Mouse (Mus musculus) hindbrain, embryonic 15.5 days (tissue): Measurements from ENCODE around the gene Arhgap25. TPM values are rescaled to one million over a fixed set of nuclear protein-coding genes. Genes with fewer than 3 reads are reported as not detected.
"Not testable (repeated sequence)": the region's sequence is repeated elsewhere in the genome, so short reads cannot be mapped to it uniquely, and the experiment has no call there.

ENCODE experiments used
- ATAC-seq: fragments of 200-750 bp; cut with Nextera tagmentation; 2 replicates; pipeline ENCODE4 v1.8.0; 2017; ENCODE audit warnings: low read depth, moderate number of reproducible peaks, moderate TSS enrichment; ENCODE audit not compliant: low FRiP score
- H3K27ac ChIP-seq: fragments of 300-500 bp; sonication (generic); replicated peaks from 2 replicates; pipeline ENCODE4 v1.5.1; 2015; ENCODE audit warnings: mild to moderate bottlenecking, inconsistent platforms
- H3K27me3 ChIP-seq: fragments of 300-500 bp; sonication (generic); 2 replicates; pipeline ENCODE4 v1.6.1; 2015; ENCODE audit warnings: control low read depth, inconsistent platforms
- H3K36me3 ChIP-seq: fragments of 300-500 bp; sonication (generic); 2 replicates; pipeline ENCODE4 v1.6.1; 2015; ENCODE audit warnings: control low read depth, inconsistent platforms
- H3K4me1 ChIP-seq: fragments of 300-500 bp; sonication (generic); replicated peaks from 2 replicates; pipeline ENCODE4 v1.6.1; 2015; ENCODE audit warnings: control low read depth, inconsistent platforms
- H3K4me2 ChIP-seq: fragments of 300-500 bp; sonication (generic); 2 replicates; pipeline ENCODE4 v1.6.1; 2015; ENCODE audit warnings: moderate library complexity, mild to moderate bottlenecking, inconsistent platforms
- H3K4me3 ChIP-seq: fragments of 300-500 bp; sonication (generic); 2 replicates; pipeline ENCODE4 v1.5.1; 2015; ENCODE audit warnings: mild to moderate bottlenecking, inconsistent platforms
- H3K9ac ChIP-seq: fragments of 300-500 bp; sonication (generic); 2 replicates; pipeline ENCODE4 v1.6.1; 2015; ENCODE audit warnings: inconsistent platforms
- H3K9me3 ChIP-seq: fragments of 300-500 bp; sonication (generic); 2 replicates; pipeline ENCODE4 v1.6.1; 2016; ENCODE audit warnings: control low read depth, inconsistent platforms
- WGBS: fragments of 180-500 bp; shearing (Covaris S2); methylation state at CpG from one replicate; pipeline ENCODE4 v1.1.7; 2015; 5-methylcytosine and 5-hydroxymethylcytosine counted together
- polyA plus RNA-seq: library from polyadenylated mRNA; unstranded; fragments of >200 nt; fragmentation: Nextera tagmentation; extraction: Ambion mirVana; gene quantifications from 2 replicates; pipeline ENCODE4 v1.2.1, GENCODE M21; 2015

Arhgap25 gene
- polyA plus RNA-seq, 1 experiment from 2014 or later, result 2.2 TPM

DNA sequence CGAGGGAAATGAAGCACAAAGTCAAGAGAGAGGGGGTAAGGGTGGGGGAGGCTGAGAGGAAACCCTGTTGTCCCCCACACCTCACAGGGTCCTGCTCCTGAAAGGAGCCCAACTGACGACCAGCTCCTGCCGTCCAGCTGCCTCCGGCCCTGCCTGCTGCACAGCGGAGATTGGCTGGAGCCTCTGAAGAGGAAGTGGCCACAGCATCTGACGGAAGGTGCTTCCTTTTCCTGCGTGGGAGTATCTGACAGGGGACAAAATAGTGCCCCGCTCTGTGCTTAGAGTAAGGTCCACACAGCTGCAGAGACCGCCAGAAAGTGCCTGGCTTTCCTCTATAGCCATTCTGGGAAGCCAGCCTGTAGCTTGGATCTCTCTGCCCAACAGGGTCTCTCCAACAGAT is 36.9 kb downstream of the Arhgap25 start:
- no peak overlapping the region for H3K27ac ChIP-seq
- no peaks in the 10 kb centered on the region for H3K36me3 ChIP-seq
- ATAC-seq, result no peak
- H3K4me2 ChIP-seq, result no peak overlapping the region
- H3K4me3 ChIP-seq, result 0 out of 2 replicates have a peak overlapping the region, but pooled peaks have one; percentile 1
- H3K9ac ChIP-seq, result no peak overlapping the region
- H3K27me3 ChIP-seq, result no peaks in the 10 kb centered on the region
- no peaks in the 10 kb centered on the region for H3K9me3 ChIP-seq
- WGBS, result 83% methylated on average over 9 of the region's 9 CpGs
- no peaks in the 10 kb centered on the region for H3K4me1 ChIP-seq

DNA sequence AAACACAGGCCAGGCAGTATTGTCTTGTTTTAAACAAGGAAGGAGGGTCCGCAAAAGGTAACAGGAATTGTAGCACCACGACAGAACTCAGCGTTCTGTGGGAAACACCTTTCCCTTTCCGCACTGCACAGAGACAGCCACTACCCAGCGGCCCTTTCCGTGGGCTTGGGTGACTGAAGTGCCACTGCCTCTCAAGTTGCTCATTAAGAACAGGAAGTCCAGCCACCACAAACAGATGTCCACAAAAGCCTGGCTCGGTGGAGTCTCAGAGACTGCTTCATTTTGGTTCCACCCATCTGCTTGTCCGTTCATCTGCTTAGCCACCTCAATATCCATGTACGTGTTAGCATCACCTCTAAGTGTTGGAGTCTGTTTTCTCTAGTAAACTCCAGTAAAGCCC is 38.7 kb downstream of the Arhgap25 start:
- Histone ChIP-seq H3K4me1 (no peaks in the 10 kb centered on the region), H3K27me3 (no peaks in the 10 kb centered on the region), H3K36me3 (no peaks in the 10 kb centered on the region), H3K9ac (no peak overlapping the region), H3K4me3 (no peak overlapping the region), H3K27ac (no peak overlapping the region), H3K9me3 (no peaks in the 10 kb centered on the region), H3K4me2 (no peak overlapping the region)
- WGBS, result 89% methylated on average over 9 of the region's 9 CpGs
- no peak for ATAC-seq

DNA sequence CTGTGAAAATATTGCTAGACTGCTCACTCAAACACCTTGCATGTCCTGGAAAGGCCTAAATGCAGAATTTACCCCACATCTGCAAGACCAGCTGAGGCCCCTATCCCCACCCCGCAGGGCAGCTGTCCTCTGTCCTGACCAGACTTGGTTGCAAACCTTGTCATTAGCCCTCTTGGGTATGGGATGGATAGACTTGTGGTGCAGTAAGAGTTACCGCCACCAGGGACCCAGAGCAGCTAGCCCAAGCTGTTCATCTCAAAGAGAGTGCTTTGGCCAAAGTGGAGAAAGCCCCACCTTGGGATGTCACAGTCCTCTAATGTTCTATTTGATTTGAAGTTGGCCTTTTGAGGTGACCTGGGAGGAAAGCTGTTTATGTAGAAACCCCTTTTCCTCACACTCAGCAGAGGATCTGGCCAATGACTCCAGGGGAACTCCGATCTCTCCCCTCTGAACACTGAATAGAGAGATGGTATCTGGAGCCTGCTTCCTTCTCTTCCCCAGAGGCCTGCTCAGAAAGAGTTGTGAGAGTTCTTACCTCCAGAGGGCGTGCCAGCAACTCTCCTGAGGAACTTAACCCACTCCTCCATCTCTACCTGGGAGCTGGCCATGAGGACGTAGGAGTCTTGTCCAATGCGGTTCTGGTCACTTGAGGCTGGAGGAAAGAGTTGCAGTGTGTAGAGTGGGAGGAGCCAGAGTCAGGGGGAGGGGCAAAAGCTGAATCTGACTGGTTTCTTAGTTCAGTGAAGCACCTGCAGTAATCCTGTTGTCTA is 45.2 kb downstream of the Arhgap25 start:
- WGBS, result 77% methylated on average over 6 of the region's 6 CpGs
- Histone ChIP-seq H3K27ac (no peak overlapping the region), H3K4me2 (no peak overlapping the region), H3K27me3 (no peaks in the 10 kb centered on the region), H3K4me1 (0 out of 2 replicates have a peak, but pooled peaks cover 2% of the 10 kb centered on the region), H3K36me3 (no peaks in the 10 kb centered on the region), H3K4me3 (no peak overlapping the region), H3K9me3 (no peaks in the 10 kb centered on the region), H3K9ac (no peak overlapping the region)
- no peak for ATAC-seq

DNA sequence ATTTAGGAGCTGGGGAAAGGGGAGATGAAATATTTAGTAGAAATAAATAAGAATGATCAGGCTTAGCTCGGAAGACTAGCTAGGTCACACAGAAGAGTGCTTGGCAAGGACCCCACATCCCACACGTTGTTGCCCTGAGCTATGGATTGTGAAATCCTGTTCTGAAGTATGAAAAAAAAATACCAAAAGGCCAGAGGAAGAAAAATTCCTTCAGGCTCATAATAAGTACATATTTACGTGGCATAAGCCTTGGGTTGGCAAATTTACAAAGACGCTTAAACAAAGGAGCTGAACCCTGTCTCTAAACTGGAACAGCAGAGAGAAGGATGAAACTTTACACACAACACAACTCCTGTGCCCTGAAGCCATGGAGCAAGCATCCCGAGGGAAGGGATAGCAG is 48.3 kb downstream of the Arhgap25 start:
- 75% methylated on average over 5 of the region's 5 CpGs for WGBS
- Histone ChIP-seq H3K27me3 (no peaks in the 10 kb centered on the region), H3K9ac (no peak overlapping the region), H3K4me1 (0 out of 2 replicates have a peak, but pooled peaks cover 2% of the 10 kb centered on the region), H3K27ac (no peak overlapping the region), H3K4me3 (no peak overlapping the region), H3K9me3 (no peaks in the 10 kb centered on the region), H3K4me2 (no peak overlapping the region), H3K36me3 (no peaks in the 10 kb centered on the region)
- no peak for ATAC-seq

DNA sequence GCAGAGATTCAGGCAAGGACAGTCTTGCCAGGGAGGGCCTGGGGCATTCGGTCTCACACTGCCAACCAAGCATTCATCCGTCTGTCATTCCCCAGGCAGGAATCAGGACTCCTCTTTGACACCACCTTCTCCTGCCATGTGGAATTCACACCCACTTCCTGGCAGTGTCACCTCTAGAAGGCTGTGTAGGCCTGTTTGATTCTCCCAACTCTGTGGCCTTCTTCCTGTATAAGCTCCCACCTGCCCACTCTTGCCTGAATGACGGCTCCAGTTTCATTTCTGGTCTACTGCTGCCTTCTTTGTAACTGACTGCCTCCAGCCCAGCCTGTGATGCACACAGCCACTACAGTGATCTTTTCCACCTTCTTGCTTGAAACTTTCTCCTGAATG is 49.2 kb downstream of the Arhgap25 start:
- H3K4me2 ChIP-seq, result no peak overlapping the region
- H3K27me3 ChIP-seq, result no peaks in the 10 kb centered on the region
- H3K4me1 ChIP-seq, result 0 out of 2 replicates have a peak, but pooled peaks cover 2% of the 10 kb centered on the region
- H3K36me3 ChIP-seq, result no peaks in the 10 kb centered on the region
- H3K27ac ChIP-seq, result no peak overlapping the region
- H3K4me3 ChIP-seq, result no peak overlapping the region
- no peak overlapping the region for H3K9ac ChIP-seq
- WGBS, result 53% methylated on average over 3 of the region's 3 CpGs
- no peaks in the 10 kb centered on the region for H3K9me3 ChIP-seq
- ATAC-seq, result no peak

DNA sequence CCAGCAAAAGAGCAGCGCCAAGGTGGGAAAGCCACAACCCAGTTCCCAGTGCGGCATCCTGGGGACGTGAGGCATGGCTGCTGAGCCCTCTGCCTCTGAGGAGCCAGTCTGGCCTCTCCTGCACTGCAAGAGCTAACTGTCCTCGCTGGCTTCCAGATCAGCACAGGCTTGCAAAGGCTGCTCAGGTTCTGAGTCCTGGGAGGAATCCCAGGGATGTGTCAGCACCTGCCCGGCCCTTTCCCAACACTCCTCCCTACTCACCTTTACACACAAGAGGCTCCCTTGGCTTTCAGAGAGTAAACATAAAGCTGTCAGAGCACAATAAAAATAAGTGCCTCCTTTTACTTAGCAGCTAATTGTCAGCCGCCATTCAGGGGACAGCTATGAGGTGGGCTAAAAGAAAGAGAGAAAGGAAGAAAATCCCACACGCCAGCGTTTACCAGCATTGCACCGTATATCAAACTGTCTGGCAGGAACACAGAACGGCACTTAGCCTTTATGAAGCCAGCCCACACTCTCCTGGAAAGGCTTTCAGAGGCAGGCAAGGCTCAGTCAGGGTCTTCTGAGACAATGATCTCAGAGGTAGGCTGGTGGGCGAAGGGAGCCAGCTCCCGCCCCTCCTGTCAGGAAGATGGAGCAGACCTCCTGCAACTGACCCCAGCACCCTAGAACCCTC is 49.7 kb downstream of the Arhgap25 start:
- WGBS, result 52% methylated on average over 12 of the region's 12 CpGs
- Histone ChIP-seq H3K9me3 (no peaks in the 10 kb centered on the region), H3K4me1 (0 out of 2 replicates have a peak, but pooled peaks cover 2% of the 10 kb centered on the region), H3K27me3 (no peaks in the 10 kb centered on the region), H3K4me3 (no peak overlapping the region), H3K36me3 (no peaks in the 10 kb centered on the region), H3K4me2 (no peak overlapping the region), H3K9ac (no peak overlapping the region), H3K27ac (no peak overlapping the region)
- no peak for ATAC-seq

DNA sequence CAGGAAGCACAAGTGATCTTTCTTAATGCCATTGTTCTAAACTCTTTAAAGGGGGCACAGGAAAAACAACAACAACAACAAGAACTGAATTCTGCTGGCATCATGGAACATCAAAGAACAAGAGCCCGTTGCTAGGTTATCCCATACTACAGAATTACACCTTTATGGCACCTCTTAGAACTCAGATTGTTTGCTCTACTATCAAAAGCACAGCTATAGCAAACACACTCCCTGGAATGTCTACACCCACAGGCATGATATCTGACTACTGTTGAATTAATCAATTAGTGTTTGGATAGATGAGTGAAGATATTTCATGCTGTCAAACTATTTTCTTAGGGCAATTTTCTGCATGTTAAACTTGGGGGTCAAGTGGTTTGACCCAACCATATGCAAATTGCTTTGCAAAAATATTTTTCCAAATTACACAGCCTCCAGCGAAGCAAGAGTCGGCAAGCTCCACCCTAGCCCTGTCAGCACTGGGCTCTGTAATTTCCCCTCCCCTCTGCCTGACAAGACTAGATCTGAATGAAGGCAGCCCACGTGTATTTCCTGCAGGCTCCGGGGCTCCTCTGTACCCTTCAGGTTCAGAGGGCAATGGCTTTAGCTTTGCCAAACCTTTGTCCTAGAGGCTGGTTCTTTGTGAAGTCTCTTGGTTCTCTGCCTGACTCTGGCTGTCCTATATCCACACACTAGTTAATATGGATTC is 53.6 kb downstream of the Arhgap25 start:
- WGBS, result 59% methylated on average over 5 of the region's 5 CpGs
- no peak for ATAC-seq
- Histone ChIP-seq H3K36me3 (no peaks in the 10 kb centered on the region), H3K27ac (no peak overlapping the region), H3K27me3 (no peaks in the 10 kb centered on the region), H3K4me2 (no peak overlapping the region), H3K4me3 (no peak overlapping the region), H3K4me1 (0 out of 2 replicates have a peak, but pooled peaks cover 2% of the 10 kb centered on the region), H3K9me3 (no peaks in the 10 kb centered on the region), H3K9ac (no peak overlapping the region)

DNA sequence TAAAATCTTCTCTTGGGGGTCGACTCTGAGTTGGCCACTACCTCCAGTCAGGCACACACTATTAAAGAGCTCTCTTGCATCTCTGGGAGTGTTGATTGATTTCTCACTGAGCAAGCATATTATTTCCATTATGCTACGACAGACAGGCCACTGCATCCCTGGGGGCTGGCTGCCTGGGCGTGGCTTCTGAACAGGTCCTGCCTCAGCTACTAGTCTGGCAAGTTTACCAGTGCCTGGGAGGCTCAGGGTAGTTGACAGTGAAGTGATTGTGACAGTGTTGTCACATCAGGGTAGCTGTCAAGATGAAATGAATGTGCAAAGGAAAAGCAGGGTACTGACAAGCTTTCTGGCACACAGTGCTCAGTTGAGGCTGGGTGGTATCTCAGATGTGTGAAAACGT is 54.2 kb downstream of the Arhgap25 start:
- WGBS, result 43% methylated on average over 4 of the region's 4 CpGs
- H3K4me3 ChIP-seq, result no peak overlapping the region
- H3K9me3 ChIP-seq, result no peaks in the 10 kb centered on the region
- H3K27me3 ChIP-seq, result no peaks in the 10 kb centered on the region
- H3K9ac ChIP-seq, result no peak overlapping the region
- no peak overlapping the region for H3K27ac ChIP-seq
- no peaks in the 10 kb centered on the region for H3K36me3 ChIP-seq
- H3K4me2 ChIP-seq, result no peak overlapping the region
- ATAC-seq, result no peak
- 0 out of 2 replicates have a peak, but pooled peaks cover 2% of the 10 kb centered on the region for H3K4me1 ChIP-seq

DNA sequence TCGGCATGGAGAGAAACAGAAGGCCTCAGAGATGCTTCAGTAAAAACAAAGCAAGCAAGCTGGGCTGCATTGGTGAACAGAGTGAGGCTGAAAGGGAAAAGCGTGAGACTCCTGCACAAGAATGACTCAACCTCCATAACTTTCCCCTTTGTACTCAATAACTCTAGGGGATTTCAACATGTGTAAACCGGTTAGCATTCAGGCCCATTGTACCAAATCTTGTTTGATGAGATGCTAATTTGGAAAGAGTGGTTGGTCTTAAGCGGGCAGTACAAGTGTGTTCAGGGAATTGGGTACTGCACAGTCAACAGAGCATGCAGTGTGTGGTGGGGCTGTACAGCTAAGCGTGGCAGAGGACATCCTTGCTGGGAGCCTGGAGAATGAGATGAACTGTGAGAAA is 57.8 kb downstream of the Arhgap25 start:
- Histone ChIP-seq H3K4me2 (no peak overlapping the region), H3K27ac (no peak overlapping the region), H3K9ac (no peak overlapping the region), H3K4me3 (no peak overlapping the region), H3K27me3 (no peaks in the 10 kb centered on the region), H3K9me3 (no peaks in the 10 kb centered on the region), H3K36me3 (no peaks in the 10 kb centered on the region), H3K4me1 (no peaks in the 10 kb centered on the region)
- ATAC-seq, result no peak
- 82% methylated on average over 5 of the region's 5 CpGs for WGBS

DNA sequence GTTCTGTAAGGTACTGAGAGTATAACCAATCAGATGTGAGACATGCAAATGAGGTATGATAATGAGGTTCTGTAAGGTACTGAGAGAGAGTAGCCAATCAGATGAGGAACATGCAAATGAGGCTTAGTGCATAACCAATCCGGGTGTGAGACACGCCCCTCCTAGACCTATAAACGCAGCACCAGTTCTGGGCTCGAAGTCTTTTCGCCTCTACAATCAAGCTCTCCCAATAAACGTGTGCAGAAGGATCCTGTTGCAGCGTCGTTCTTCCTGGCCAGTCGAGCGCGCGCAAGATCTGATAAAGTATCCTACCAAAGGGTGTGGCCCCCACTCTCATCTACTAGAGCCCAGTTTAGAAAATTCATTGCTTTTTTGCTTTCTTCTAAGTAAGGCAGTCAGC is 63.0 kb downstream of the Arhgap25 start:
- not testable (repeated sequence) for H3K9ac ChIP-seq, H3K36me3 ChIP-seq, H3K27me3 ChIP-seq, ATAC-seq, H3K4me1 ChIP-seq, H3K9me3 ChIP-seq, H3K27ac ChIP-seq, H3K4me2 ChIP-seq, H3K4me3 ChIP-seq
- 93% methylated on average over 12 of the region's 12 CpGs for WGBS

DNA sequence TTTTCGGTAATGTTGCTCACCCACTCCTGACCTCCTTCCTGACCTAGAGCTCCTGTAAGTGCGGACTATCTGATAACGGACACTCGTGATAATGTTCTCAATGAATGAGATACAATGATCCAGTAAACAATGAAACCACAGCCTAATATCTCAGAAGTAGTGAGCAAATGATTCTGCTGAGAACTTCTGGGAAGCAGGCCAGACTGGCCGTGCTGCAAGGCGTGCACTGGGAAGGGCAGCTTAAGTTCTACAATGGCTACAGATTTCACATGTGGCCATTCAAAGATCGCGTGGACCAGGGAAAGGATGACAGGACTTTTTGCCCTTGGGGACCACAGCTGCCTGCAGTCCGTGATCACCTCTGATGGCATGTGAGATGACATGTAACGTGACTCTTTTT is 64.7 kb downstream of the Arhgap25 start:
- no peak for ATAC-seq
- Histone ChIP-seq H3K27me3 (no peaks in the 10 kb centered on the region), H3K4me3 (no peak overlapping the region), H3K9ac (no peak overlapping the region), H3K4me2 (no peak overlapping the region), H3K9me3 (no peaks in the 10 kb centered on the region), H3K27ac (no peak overlapping the region), H3K4me1 (peaks cover 4% of the 10 kb centered on the region), H3K36me3 (no peaks in the 10 kb centered on the region)
- 92% methylated on average over 10 of the region's 10 CpGs for WGBS

DNA sequence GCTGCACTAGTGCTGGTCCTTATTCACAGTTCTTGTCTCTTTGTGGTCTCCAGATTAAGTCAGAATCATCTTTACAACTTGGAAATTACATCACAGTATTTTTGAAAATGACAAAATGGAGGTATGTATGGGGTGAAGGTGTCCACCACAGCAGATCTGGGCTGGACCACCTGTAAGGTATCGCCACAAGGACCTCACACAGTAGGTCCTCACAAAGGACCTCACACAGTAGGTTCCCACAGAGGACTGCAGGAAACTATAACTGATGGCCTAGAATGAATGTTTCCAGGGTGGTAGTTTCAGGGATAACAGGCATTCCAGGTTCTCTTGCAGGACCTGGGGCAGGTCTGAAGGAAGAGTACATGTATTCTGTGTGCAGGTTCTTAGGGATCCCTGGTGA is 65.7 kb downstream of the Arhgap25 start:
- Histone ChIP-seq H3K9ac (no peak overlapping the region), H3K4me1 (peaks cover 4% of the 10 kb centered on the region), H3K9me3 (no peaks in the 10 kb centered on the region), H3K4me3 (no peak overlapping the region), H3K4me2 (no peak overlapping the region), H3K27me3 (no peaks in the 10 kb centered on the region), H3K36me3 (no peaks in the 10 kb centered on the region), H3K27ac (no peak overlapping the region)
- 93% methylated on average over 1 of the region's 1 CpGs for WGBS
- no peak for ATAC-seq
